Mouse (Mus musculus): ENCODE data around the gene L1td1.
"Not testable (repeated sequence)": the region's sequence is repeated elsewhere in the genome, so short reads cannot be mapped to it uniquely, and the experiment has no call there.

Gene L1td1

DNA sequence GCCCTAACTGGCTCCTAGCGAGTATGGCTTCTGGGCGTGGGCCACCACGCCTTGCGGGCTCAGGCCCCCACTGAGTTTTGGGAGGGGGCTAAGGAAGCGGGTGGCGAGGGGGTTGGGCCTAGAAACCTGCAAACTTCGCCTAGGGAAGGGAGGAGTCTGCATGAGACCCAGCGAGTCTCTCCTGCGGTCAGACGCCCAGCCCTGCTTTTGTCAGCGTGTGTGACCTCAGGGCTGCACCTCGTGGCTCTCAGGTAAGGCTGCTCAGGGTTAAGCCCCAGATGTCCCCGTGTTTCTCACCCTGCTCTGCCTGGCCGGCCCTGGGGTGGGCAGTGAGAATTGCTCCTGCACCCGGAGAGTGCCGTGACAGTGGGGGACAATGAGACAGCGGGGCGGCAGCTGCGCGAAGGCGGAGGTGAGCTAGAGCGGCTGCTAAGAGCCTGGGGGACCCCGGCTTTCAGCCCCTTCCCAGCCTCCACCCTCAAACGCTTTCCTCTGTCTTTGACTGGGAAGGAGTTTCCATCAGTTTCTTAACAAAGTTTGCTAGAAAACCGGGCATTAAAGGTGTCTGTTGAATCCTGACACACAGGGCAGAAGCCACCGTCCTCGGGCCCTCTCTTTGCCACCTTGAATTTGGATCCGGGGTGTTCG lies at the start of gene L1td1:
TSS of gene L1td1 (plus strand) at position 145 of the 648 bp plus-strand sequence.
- no peak for DNase-seq

DNA sequence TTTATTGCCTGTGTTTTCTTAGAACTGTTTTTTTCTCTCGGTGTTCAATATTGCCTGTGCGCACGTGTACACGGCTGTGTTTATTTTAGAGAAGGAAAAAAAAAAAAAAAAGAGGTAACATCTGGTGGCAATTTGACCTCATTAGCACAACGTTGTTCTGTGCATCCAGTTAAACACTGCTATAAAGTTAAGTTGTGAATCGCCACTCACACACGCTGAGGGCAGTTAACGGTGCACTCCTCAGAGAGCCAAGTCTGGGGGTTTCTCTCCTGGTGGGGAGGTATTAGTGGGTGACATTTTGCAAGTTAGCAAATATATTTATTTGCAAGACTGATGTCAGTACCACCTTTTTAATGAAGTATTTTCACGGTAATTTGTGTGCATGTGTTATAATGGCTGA lies 49.0 kb upstream of the L1td1 start:
- DNase-seq = no peak

DNA sequence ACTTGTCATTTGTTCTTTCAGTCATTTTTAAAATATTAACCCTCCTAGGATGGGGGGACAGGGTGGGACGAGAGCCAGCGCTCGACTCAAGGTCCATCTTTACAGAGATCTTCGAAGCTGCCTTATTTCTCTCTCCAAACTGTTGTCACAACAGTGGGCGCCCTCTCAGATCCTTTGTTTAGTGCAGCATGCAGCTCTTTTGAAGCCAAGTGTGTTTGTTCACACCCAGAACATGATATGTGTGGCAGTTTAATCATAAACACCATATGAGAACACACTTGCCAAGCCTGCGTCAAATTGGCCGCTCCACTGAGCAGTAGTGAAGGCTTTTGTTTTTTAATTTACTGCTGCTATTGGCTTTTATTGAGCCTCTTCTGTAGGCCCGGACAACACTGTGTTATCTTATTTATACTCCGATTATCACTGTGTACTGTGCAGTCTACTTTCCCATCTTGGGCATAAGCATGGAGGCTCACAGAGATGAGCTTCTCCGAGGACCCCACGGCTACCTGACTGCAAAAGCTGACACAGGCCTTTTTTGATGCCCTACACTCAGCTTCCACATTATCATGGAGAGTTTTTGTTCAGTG lies 39.8 kb upstream of the L1td1 start:
- no peak for DNase-seq

DNA sequence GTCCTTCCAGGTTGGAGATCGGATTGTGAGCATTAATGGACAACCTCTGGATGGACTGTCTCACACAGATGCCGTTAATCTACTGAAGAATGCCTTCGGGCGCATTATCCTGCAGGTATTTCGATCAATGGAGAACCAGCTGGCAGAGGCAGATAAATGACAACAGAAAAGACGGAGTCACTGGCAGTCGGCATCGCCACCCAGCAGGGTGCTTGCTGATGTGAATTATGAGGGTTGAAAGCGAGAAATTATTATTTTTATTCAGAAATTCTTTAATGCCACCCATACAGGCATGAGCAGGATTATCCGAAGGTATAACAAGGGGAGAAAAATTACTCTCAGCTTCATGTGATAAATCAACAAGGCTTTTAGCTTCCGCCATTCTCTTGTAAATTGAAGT lies 38.4 kb upstream of the L1td1 start:
- DNase-seq = no peak

- no peak for DNase-seq
Observed at GRCm38 (mm10) chr4:98688520-98688919, 38.0 kb upstream of the L1td1 start.

DNA sequence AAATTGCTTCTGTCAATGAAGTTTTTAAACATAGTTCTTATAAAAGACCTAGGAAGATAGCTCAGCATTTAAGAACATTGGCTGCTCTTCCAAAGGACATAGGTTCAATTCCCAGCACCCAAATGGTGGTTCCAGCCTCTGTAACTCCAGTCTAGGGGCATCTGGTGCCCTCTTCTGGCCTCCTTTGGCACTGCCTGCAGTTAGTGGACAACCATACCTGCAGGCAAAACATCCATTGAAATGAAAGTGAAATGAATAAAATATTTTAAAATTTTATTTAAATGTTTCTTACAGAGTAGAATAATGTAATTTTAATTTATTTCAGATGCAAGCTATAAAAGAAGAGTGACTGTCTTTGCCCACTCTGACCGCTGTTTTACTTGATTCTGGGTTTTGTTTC lies 36.5 kb upstream of the L1td1 start:
- DNase-seq = no peak

DNA sequence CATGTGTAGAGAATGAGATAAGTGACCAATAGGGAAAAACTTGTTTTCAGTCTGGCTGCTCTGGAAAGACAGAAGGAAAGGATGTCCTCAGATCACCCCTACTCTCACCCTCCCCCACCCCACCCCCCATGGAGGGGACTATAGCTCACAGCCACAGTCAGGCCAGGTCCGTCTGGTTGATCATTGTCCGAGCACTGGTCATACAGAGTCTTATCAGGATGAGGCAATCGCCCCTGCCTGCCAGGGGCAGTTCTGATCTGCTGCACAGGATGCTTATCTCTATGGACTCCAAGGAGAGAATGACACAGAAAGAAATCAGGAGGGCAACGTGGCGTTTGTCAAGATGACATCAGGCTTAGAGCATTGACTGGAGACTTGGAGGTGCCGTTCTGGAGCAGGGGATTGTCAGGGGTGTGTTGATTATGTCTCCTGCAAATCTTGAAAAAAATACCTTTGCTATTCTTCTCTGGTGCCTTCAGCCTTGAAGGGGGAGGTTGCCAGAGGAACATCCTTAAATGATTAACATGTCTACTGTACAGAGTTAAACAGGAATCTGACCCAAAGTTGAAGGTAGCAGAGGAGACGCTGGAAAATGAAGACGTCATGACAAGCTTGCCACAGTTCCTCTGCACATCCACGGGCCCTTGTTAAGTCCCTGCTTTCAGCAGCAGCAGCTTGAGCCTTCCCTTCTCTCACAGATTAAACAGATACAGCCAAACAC lies 32.9 kb upstream of the L1td1 start:
- DNase-seq = no peak

DNA sequence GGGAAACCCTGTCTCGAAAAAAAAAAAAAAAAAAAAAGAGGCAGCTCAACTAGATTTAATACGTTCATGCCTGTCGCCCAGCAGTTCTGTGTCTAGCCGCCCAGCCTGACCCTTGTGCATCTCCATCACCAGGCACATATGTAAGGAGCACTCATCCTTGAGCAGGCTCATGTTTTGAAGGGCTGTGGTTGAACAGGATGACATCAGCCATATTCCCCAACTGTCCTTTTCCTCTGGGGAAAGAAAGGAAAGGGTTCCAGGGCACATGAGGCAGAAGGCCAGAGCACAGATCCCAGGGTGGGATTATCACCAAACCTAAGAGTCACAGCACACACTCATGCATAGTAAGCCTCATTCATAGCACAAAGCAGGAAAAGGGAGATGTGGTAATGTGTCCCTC lies 28.6 kb upstream of the L1td1 start:
- no peak for DNase-seq

GRCm38 (mm10) chr4:98698921-98699320 lies 27.6 kb upstream of the L1td1 start:
- no peak for DNase-seq

- no peak for DNase-seq
Observed at GRCm38 (mm10) chr4:98700156-98700555, 26.4 kb upstream of the L1td1 start.

- peak; percentile 76 for DNase-seq
Observed at GRCm38 (mm10) chr4:98702201-98702894, 24.2 kb upstream of the L1td1 start.

DNA sequence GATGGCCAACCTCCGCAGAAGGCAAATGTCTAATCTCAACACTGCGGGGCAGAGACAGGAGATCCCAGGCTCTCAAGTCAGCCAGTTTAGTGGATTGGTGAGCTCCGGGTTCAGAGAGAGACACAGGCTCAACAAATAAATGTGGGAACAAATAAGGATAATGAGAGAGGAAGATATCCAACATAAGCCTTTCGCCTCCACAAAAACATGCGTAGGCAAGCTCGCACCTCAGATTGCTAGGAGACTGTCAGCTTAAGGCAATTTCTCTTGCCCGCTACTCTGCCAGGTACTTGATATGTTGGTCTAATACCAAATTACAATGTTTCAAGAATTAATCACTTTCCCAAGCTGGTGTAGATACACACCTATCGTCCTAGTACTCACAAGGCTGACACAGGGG lies 15.6 kb upstream of the L1td1 start:
- no peak for DNase-seq

DNA sequence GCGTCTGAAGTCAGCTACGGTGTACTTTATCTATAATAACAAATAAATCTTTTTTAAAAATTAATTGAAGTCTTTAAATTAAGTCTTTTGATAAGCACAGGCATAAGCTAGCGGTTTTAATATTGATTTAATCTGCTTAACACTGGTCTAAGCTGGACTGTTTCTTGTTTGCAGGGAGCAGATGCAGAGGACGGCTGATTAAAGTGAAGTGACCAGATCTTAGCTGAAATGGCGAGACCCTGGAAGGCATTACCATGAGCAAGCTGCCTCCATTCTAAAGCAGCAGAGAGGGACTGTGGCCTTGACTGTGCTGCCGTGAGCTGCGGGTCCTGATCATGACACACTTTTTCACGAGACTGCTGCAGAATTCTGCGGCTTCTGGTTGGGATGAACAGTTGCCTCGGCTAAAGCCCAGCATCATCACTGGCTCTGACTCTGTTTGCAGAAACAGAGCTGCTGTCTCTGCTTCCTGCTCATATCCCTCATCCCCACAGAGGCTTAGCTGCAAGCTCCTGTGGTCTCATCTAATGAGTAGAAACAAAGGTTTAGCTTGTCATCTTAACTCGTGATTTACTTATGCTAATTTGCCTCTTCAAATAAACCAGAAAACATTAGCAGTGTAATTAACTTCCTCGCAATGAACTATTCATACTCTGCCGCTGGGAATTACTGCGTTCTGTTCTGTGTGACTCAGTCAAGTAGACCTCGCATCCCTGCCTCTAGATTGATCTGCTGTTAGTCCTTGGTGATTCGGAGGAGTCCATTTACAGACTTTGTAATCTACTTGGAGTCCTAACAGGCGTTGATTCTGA lies 8.6 kb upstream of the L1td1 start:
- DNase-seq = no peak

GRCm38 (mm10) chr4:98718547-98718917 lies 8.0 kb upstream of the L1td1 start:
- no peak for DNase-seq

- DNase-seq = peak; percentile 57
Observed at GRCm38 (mm10) chr4:98722454-98722853, 4.1 kb upstream of the L1td1 start.

- DNase-seq = not testable (repeated sequence)
Observed at GRCm38 (mm10) chr4:98724682-98725081, 1.9 kb upstream of the L1td1 start.

GRCm38 (mm10) chr4:98725439-98725838 lies 1.1 kb upstream of the L1td1 start:
- peak; percentile 29 for DNase-seq

GRCm38 (mm10) chr4:98727295-98727958 lies 893 bp downstream of the L1td1 start:
- DNase-seq = no peak

DNA sequence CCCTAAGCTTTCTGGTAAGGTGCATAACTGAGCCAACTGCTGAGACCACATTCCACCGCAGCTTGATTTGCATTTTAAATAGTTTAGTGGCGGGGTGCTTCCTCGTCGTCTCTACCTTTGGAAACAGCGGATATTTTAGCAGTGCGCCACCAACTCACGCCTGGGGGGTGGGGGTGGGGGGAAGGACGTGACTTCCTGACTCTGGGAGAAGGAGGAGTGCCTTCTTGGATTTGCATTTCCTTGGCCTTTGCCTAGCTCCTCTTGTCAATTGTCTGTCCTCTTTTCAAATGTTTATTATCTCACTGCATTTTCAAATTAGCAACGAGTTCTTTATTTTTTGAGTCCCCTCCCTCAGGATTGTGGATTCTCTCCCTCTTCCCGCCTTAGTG lies 1.4 kb downstream of the L1td1 start:
- DNase-seq = no peak

DNA sequence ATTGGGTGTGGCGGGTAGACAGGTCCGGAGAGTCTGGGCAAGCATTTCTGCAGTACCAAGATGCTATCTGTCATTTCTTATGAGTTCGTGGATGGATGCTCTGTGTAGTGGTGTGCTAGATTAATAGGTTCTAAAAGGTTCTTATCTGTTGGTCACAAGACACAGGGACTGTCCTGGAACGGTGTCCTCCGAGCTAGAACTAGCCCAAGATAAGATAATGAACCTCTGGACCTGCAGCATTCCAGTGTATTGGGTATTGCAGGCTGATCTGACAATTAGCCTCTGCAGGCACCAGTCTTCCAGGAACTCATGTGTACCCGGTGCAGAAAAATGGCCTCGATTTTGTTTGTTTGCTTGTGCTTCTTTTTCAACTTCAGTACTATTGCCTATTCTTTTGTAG lies 2.2 kb downstream of the L1td1 start:
- no peak for DNase-seq

GRCm38 (mm10) chr4:98733660-98734059 lies 7.1 kb downstream of the L1td1 start:
- no peak for DNase-seq

- DNase-seq = peak; percentile 30
Observed at GRCm38 (mm10) chr4:98739753-98740152, 13.2 kb downstream of the L1td1 start.

All from lung, postnatal 10 days (tissue).